Mouse (Mus musculus) B cell, adult 2 months (primary cell): ENCODE measurements around the gene Tnfrsf18.

Source experiments
- DNase-seq, 2 experiments: peaks; one replicate each; pipeline ENCODE4 v3.0.0; 2022

The Tnfrsf18 gene

DNA sequence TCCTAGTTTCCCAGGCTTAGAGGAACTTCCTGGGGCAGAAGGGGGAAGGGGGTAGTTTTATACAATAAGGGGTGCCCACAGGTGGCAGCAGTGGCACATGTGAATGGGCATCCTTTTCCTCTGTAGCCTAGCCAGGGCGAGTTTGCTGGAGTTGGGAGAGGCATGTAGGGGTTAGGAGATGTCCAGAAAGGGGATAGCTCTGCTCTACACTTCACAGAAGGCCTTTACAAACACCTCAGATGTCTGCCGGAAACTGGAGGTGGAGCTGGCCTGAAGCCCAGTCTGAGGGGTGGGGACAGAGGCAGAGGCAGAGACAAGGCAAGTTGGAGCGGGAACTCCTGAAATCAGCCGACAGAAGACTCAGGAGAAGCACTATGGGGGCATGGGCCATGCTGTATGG is at the start of gene Tnfrsf18:
Gene Tnfrsf18, plus strand, starts transcription at position 152 of the 400 bp plus-strand sequence.
- peak; percentile 49 for DNase-seq

DNA sequence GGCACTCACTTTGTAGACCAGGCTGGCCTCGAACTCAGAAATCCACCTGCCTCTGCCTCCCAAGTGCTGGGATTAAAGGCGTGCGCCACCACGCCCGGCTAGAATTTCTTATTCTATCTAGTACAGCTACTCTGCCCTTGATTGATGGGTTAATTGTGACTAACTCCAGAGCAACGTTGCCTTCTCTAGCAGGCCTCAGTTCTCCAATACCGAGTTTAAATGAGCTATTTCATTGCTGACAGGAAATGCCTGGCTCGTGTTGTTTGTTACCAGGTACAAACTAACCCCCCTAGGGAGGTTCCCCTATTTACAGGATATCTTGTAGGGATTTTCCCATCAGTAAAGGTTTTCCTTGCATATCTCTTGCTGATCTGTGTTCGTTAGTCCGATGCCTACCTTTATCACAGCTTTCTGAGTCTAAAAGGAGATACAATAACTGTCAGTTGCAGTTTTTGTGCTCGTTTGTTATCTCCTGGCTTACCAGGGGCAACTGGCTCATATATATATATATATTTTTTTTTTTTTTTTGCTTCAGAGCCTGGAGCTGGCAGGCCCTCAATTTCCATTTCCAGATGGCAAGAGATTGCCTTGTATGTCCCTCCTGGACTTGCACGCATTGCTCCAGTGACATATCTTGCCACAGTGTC is 44.4 kb upstream of the Tnfrsf18 start:
- no peak for DNase-seq

DNA sequence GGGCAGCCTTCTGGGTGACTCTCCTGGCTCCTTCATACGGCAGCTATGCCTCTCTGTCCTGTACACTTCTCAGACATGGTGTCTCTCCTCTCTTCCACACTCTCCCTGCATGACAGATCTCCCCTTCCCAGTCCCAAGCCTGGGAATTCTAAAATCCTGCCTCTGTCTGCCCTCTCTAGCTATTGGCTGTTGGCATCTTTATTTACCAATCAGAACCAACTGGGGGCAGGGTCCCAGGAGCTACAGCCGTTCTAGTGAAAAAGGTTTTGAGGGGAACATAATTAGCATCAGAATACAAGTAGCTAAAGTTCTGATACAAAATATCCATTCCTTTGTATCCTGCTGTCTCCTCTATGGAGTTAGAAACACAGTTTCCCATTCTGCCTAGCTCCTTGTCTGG is 42.2 kb upstream of the Tnfrsf18 start:
- DNase-seq = no peak

DNA sequence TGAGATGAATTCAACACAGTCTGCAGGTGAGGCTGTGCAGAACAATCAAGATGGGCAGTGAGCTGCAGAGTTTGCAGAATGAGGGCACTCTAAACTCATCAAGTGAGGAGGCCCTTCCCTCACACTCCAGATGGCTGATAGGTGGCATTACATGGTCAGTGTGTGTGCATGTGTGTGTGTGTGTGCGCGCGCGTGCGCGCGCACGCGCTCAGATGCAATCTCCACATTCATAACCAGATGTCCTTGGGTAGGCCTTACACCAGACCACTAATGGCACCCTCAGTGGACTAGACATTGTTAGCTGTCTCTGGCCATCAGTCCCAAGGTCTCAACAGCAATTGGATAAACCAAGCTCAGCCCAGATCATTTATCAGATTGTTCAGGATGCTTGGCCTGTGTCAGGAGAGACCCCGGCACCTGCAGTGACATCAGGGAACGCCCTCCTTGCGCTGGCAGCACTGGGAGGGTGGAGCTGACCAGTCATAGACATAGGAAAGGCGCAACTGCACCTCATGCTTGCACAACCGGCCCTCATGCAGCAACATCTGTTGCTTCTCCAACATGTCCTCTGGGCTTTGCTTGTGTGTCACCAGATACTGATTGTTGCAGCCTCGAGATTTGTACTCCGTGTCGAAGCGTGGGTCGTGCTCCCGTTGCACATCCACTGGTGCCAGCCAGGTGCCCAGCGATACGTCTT is 34.6 kb upstream of the Tnfrsf18 start:
- peak in 1 of 2 experiments; percentile 4 for DNase-seq

DNA sequence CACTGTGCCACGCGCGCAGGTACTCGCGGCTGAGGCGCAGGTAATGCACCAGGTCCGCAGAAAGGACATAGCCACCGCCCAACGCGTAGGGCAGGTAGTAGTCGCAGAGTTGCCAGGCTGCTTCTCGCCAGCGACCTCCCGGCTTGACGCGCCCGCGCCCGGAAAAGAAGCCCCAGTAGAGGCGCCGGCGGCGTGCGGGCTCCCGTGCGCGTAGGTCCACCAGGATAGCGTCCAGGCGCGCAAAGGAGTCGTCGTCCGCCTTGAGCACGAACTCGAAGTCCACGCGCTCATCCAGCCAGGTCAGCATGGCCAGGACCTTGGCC is 34.1 kb upstream of the Tnfrsf18 start:
- DNase-seq = no peak

DNA sequence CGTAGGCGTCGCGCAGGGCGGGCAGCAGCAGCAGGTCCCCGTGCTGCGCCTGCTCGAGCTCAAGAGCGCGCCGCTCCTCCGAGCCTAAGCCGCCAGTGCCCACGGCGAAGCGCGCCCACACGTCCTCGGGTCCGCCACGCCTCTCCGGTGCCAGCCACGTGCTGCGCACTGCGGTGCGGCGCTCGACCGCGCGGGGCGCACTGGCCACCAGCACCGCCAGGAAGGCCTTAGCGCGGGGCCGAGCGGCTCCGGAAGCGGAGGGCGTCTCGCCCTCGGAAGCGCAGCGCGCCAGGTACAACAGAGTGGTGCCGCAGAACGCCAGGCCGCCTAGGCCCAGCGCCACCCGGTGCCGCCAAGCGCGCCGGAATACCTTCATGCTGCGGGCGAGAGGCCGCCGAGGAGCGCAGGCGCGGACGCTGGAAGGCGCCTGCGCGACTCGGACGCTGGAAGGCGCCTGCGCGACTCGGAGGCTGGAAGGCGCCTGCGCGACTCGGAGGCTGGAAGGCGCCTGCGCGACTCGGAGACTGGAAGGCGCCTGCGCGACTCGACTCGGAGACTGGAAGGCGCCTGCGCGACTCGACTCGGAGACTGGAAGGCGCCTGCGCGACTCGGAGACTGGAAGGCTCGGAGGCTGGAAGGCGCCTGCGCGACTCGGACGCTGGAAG is 33.6 kb upstream of the Tnfrsf18 start, which contains the start of the genes B3galt6 and Sdf4:
Gene B3galt6, minus strand, starts transcription at position 409 of the 665 bp plus-strand sequence.
Gene Sdf4, plus strand, starts transcription at position 632 of the 665 bp plus-strand sequence.
- DNase-seq = peak; percentile 89 to 93

DNA sequence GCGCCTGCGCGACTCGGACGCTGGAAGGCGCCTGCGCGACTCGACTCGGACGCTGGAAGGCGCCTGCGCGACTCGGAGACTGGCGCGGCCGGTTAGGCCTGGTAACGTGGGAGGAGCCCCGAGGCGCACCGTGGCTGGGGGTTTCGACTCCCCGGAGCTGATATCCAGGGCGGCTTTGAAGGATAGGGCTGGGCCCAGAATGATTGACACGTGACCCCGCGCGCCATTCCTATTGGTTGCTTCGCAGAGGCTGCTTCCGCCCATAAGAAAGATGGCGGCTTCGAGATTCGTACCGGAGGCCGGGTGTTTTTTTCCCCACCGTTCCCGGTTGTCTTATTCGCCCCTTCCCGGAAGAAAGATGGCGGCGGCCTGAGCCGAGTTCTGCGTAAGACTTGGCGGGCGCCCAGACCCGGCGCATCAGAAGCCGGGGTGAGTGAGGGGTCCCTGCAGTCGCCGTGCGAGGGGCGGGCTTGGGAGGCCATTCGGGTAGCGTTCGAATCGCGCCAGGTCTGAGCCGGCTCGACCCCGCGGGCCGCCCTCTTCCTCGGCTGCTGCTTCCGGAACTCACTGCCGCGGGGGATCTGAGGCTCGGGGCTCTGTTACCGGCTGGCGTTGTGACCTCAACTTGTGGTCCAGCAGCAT is 32.9 kb upstream of the Tnfrsf18 start:
- DNase-seq = peak; percentile 96 to 98

DNA sequence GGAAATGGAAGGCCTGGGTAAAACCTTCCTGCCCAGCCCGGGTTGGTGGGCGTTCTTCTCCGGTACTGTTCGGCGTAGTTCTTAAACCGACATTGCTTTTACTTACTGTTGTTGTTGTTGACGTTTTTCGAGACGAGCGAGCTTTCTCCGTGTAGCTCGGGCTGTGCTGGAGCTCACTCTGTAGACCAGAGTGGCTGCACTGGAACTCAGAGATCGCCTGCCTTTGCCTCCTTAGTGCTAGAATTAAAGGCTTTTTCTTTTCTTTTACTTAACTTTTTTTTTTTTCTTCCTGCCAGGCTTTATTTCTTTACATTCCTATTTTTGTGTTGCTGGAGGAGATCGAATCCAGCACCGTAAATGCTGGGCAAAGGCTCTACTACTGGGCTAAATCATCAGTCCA is 32.4 kb upstream of the Tnfrsf18 start:
- no peak for DNase-seq

DNA sequence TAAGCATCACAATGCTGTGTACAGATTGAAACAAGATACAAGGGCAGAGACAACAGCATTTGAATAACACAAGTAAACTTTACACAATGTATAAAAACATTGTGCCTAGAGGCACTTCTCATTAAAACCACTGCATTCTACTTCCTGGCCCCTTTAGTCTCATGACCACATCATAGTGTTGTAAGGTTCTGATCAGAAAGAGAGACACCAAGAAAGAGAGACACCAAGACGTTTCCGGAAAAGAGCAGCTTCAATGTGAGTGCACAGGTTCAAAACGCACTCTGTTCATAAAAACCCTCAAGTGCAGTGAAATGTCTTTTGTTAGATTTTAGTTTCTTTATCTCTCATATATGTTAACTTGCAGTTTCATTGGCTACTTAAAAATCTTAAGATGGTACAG is 21.9 kb upstream of the Tnfrsf18 start:
- DNase-seq = no peak

DNA sequence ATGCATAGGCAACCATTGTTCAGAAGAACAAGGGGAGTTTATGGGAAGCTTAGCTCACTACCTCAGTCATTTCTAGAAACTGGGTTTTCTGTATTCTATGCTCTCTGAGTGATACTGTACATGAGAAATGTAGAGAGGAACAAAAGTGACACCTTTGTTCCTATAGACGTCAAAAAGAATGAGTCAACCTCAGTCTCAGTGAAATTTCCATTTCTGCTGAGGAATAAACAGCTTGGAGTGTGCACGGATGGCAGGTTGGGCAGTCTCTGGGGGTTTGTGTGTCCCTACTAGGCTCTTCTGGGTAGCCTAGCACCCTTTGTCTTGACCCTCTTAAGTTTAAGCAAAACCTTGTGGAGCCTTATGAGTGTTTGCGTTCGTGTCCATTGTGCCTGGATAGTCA is 17.6 kb upstream of the Tnfrsf18 start:
- DNase-seq = no peak

DNA sequence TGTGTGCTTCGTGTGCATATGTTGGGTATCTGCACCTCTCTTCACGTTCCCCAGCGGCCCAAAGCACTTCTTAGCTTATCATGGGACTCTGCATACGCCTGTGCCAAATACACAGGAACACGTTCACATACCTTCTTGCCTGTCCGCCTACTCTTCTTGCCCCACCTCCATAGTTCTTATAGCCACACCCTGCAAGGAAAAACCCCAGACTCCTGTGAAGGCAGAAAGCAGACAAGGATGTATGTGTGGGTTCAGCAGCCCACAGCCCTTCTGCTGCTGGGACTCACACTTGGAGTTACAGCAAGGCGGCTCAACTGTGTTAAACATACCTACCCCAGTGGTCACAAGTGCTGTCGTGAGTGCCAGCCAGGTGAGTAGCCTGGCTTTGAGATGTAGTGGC is 12.3 kb upstream of the Tnfrsf18 start, which contains the start of gene Tnfrsf4:
Gene Tnfrsf4, plus strand, starts transcription at position 207 of the 400 bp plus-strand sequence.
- no peak for DNase-seq

DNA sequence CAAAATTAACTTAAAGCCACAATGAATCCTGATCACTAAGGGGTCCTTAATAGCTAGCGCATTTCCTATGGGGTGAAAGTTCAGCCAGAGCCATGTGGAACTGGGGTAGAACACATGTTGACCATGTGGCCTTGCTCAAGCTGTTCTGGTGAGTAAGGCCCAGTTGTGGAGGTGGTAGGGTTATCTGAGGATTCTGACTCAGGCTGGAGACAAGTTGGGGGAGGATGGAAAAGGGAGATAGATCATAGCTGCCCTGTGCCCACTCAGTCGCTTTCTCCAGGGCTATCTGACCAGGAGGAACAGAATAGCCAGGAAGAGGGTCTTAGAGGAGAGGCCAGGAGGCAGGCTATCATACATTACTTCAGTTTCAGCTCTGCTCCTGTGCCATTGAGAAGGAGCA is 11.5 kb upstream of the Tnfrsf18 start:
- no peak for DNase-seq

DNA sequence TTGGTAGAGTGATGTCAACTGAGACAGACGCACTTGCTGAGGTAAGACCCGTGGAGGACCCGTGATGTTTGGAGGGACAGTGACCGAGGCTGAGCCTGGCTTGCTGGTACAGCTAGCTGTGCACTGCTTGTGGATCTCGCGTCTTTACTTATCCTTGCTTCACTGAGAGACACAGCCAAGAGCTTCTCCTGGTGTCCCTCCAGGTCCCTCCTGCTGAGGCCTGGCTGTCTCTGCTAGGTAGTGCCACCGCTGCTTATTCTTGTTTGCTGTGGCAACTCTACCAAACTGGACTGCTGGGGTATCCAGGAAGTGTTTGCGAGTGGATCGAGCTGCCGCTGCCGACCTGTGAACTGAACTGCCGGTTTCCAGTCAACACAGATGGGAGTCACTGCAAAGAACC is 6.2 kb upstream of the Tnfrsf18 start:
- no peak for DNase-seq

DNA sequence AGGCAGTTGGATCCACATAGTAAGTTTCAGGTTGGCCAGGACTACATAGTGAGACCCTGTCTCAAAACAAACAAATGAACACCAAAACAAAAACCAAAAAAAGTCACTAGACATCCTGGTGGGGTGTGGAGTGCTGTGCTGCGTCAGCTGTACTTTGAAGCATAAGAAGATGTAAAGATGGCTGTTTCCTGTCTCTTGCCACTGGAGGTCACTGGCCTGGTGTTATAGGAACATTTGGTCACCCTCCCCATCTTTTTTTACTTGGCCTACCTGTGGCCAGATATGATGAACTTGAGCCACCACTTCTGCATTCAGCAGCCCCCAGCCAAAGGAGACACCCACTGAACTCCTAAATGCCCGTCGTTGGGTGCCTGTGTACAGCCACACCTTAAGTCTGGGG is 4.6 kb upstream of the Tnfrsf18 start:
- no peak for DNase-seq

DNA sequence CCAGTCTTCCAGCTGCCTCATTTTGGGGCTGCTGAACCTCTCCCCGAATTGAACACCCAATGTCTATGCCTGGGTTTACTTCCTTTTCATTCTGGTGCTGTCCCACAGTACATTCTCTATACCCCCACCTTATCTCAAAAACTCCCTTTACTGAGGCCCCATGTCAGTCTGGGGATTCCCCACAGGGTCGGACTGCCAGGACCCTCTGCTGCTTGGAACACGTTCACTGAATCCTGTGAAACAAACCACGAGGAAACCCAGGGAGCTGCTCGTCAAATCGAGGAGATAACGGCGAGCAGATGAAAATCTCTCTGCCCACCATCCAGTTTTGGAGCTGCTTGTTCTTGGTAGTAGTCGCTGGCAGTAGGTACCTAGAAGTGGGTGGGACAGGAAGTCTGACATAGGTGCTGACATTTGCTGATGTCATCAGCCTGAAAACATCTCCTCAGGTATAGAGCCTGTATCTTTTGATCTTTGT is 4.0 kb upstream of the Tnfrsf18 start:
- peak in 1 of 2 experiments; percentile 7 for DNase-seq

DNA sequence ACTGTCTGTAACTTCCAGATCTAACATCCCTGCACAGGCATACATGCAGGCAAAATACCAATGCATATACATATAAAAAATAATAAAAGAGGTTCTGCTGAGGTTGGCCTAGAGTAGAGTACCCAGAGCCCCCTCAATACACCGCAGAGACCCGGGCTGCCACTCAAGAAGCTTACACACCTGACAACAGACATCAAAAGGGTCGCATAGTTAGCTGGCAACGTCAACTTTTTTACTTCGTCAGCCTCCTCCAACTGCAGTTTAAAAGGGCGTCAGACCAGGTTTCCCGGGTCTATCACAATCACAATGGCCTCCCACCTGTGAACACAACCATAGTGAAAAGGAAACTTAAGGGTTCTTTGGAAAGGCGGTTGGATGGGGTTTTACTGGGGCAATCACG is 2.4 kb upstream of the Tnfrsf18 start:
- no peak for DNase-seq

DNA sequence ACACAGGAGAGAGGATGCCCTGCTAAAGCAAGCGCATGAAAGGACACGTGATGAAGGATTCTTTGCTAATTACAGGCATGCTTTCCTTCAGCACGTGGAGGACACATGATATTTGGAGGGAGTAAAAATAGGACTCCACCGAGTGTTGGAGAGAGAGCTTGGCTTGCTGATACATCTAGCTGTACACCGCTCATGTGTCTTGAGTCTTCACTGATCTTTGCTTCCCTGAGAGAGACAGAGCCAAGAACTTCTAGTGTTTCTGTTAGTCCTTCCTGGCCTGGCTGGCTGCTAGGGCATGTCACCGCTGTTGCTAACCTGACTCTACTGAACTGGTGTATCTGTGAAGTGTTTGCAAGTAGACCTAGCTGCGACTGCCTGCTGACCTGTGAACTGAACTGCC is 1.8 kb upstream of the Tnfrsf18 start:
- no peak for DNase-seq

DNA sequence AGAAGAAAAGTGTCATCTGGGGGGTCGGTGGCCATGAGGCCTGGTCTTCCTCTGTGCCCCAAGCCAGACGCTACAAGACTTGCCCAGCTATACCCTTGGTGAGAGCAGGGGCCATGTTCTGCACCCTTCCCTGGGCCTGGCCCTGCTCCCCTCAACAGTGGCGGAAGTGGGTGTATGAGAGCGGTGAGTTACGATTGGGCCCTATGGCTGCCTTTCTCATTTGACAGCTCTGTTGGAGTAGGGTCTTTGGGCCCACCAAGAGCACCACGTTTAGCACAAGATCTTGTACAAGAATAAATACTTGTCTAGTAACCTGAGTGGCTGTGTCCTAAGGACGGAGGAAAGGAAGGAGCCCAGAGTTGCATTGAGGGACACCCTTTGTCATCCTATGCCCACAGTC is 2.6 kb downstream of the Tnfrsf18 start:
- DNase-seq = no peak

DNA sequence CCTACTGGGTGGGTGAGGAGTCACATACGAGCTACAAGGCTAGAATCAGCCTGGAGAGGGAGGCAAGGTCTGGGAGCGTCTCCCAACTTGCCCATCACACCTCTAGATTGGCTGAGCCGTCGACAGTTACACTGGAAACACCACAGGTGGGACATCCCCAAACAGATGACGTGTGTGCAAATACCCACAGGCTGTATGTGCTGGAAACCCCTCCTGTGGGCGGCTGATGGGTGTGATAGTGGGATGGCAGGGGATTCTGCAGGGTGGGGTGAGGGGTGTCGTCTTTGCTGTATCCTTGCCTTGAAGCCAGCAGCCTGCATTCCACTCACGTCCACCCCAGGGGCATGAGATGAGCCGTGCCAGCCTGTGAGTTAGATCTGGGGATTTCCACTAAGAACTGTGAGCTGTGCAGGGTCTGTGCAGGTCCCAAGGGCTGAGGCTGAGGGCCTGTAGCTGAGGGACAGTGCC is 4.7 kb downstream of the Tnfrsf18 start:
- no peak for DNase-seq

DNA sequence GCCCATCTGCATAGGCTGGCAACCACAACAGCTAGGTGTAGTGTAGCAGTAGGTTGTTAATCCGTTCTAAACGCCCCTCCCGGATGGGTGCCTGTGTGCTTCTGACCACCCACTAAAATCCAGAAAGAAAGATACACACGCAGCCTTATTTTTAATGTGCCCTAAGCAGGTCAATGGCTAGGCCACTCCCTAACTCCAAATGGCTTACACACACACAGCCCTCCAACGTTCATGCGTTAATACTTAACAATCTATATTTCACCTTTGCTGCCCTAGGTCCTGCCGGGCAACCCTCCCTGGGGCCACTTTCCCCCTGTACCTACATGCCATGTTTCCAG is 5.3 kb downstream of the Tnfrsf18 start:
- DNase-seq = no peak

DNA sequence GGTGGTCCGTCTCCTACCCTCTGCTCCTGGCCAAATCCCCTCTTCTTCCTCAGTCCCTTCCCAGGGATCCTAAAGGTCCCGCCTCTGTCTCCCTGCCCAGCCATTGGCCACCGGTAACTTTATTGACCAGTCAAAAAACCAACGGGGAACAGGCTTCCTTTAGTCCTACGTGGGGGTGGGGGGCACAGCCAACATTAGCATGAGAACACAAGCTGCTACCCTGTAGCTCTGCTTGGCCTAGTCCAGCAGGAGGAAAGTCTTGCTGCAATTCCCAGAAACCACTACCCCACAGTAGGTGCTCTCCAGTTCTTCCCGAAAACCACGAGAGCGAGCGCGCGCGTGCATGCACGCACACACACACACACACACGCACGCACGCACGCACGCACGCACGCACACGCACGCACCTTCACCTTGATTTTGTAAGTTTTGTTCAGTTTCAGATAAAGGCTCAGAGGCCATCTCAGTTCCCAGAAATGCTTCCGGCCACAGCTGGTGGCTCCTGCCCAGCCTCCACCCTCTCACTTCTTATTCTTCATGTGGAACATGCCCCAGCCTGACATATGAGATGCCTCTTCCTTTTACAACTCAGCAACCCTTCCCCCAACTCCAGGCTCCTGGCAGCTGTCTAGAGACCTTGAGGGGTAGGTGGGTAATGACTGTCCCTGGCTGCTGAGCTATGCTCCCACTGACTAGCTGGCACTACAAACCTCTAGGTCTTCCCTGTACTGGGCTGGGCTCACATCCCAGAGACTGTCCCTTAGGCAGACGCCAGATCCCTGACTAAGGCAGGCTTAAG is 5.8 kb downstream of the Tnfrsf18 start:
- DNase-seq = peak; percentile 47 to 52

DNA sequence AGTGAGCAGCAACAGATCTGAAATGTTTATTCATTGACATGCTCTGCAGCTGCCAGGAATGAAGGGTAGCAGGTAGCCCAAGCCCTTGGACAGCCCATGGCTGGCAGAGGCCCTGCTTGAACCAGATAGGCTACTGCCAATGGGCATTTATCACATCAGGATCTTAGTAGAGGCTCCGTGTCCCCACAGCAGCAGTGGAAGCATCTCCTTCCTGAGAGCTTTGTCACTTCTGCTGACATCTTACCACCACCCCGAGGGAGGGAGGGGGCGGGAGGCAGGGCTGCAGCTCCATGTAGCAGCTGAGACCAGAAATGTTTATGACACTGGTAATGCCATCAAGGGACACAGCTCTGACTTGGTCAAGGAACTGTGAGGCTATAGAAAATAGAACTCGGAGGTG is 6.9 kb downstream of the Tnfrsf18 start:
- peak; percentile 9 to 19 for DNase-seq
